Mouse (Mus musculus) erythroblast, adult 5-6 weeks (primary cell): Measurements from ENCODE around the gene Hpcal1. TPM values are rescaled to one million over a fixed set of nuclear protein-coding genes. Genes with fewer than 3 reads are reported as not detected.

Source experiments
- ATAC-seq: replicated peaks from 2 replicates; pipeline ENCODE4 v1.8.0; 2016; ENCODE audit warnings: moderate number of reproducible peaks, mild to moderate bottlenecking, moderate TSS enrichment, inconsistent platforms; ENCODE audit not compliant: poor library complexity, low FRiP score, severe bottlenecking
- total RNA-seq, 2 experiments: library from RNA; stranded (forward) in 1 of 2; stranded (reverse) in 1 of 2; fragments of 150-400 nt in 1 of 2; fragments of 200-764, 138-1000 nt in 1 of 2; gene quantifications; 2 replicates each; pipeline versions ENCODE4 v1.2.3 to v1.2.4; 2015 to 2017; ENCODE audit warnings: low replicate concordance in 2 of 2

Gene Hpcal1
- total RNA-seq, 2 experiments from 2014 or later = 4.3 to 23.8 TPM

- ATAC-seq = no peak
Observed at GRCm38 (mm10) chr12:17682161-17682560, 8.5 kb upstream of the Hpcal1 start.

- no peak for ATAC-seq
Observed at GRCm38 (mm10) chr12:17684315-17684714, 6.3 kb upstream of the Hpcal1 start.

GRCm38 (mm10) chr12:17686116-17686515, 4.5 kb upstream of the Hpcal1 start:
- ATAC-seq = no peak

- ATAC-seq = no peak
Observed at GRCm38 (mm10) chr12:17688913-17689312, 1.7 kb upstream of the Hpcal1 start.

- ATAC-seq = no peak
Observed at GRCm38 (mm10) chr12:17689931-17690563, 609 bp upstream of the Hpcal1 start.

- no peak for ATAC-seq
Observed at GRCm38 (mm10) chr12:17691320-17691876, 742 bp downstream of the Hpcal1 start.

GRCm38 (mm10) chr12:17691891-17692321, 1.2 kb downstream of the Hpcal1 start:
- no peak for ATAC-seq

- ATAC-seq = no peak
Observed at GRCm38 (mm10) chr12:17692356-17692755, 1.7 kb downstream of the Hpcal1 start.

- ATAC-seq = no peak
Observed at GRCm38 (mm10) chr12:17692953-17693352, 2.3 kb downstream of the Hpcal1 start.

GRCm38 (mm10) chr12:17694589-17695115, 4.0 kb downstream of the Hpcal1 start:
- ATAC-seq = no peak

GRCm38 (mm10) chr12:17696395-17696794, 5.7 kb downstream of the Hpcal1 start:
- no peak for ATAC-seq

- ATAC-seq = no peak
Observed at GRCm38 (mm10) chr12:17698934-17699333, 8.3 kb downstream of the Hpcal1 start.

- ATAC-seq = no peak
Observed at GRCm38 (mm10) chr12:17699480-17699879, 8.8 kb downstream of the Hpcal1 start.

- ATAC-seq = no peak
Observed at GRCm38 (mm10) chr12:17701131-17701720, 10.6 kb downstream of the Hpcal1 start.

GRCm38 (mm10) chr12:17701795-17702194, 11.1 kb downstream of the Hpcal1 start:
- no peak for ATAC-seq

- ATAC-seq = no peak
Observed at GRCm38 (mm10) chr12:17702257-17702943, 11.7 kb downstream of the Hpcal1 start.

- ATAC-seq = no peak
Observed at GRCm38 (mm10) chr12:17702944-17703335, 12.3 kb downstream of the Hpcal1 start.

- no peak for ATAC-seq
Observed at GRCm38 (mm10) chr12:17703866-17704265, 13.2 kb downstream of the Hpcal1 start.

GRCm38 (mm10) chr12:17707472-17707871, 16.8 kb downstream of the Hpcal1 start:
- no peak for ATAC-seq

GRCm38 (mm10) chr12:17709451-17709850, 18.8 kb downstream of the Hpcal1 start:
- ATAC-seq = no peak
